Mouse (Mus musculus): Measurements from ENCODE around the gene Serac1. TPM values are rescaled to one million over a fixed set of nuclear protein-coding genes. Genes with fewer than 3 reads are reported as not detected.

Serac1 gene
- polyA plus RNA-seq, 1 experiment = 7.4 TPM

- TF ChIP-seq GATA1 (IDR thresholded peaks at IDR 0.05; ENCODE audit: low read length) = no peak
These were observed 16.0 kb upstream of the Serac1 start for GRCm38 (mm10) chr17:6095579-6095978.

GRCm38 (mm10) chr17:6091604-6092003, 12.1 kb upstream of the Serac1 start:
- no peak for TF ChIP-seq GATA1 (IDR thresholded peaks at IDR 0.05; ENCODE audit: low read length)

- no peak for TF ChIP-seq GATA1 (IDR thresholded peaks at IDR 0.05; ENCODE audit: low read length)
These were observed 3.9 kb upstream of the Serac1 start for GRCm38 (mm10) chr17:6083323-6083890.

GRCm38 (mm10) chr17:6073405-6073804, 6.1 kb downstream of the Serac1 start:
- no peak for TF ChIP-seq GATA1 (IDR thresholded peaks at IDR 0.05; ENCODE audit: low read length)

- no peak for TF ChIP-seq GATA1 (IDR thresholded peaks at IDR 0.05; ENCODE audit: low read length)
These were observed 9.7 kb downstream of the Serac1 start for GRCm38 (mm10) chr17:6069866-6070265.

- TF ChIP-seq GATA1 (IDR thresholded peaks at IDR 0.05; ENCODE audit: low read length) = no peak
These were observed 11.9 kb downstream of the Serac1 start for GRCm38 (mm10) chr17:6067613-6068012.

GRCm38 (mm10) chr17:6066021-6066420, 13.5 kb downstream of the Serac1 start:
- no peak for TF ChIP-seq GATA1 (IDR thresholded peaks at IDR 0.05; ENCODE audit: low read length)

- no peak for TF ChIP-seq GATA1 (IDR thresholded peaks at IDR 0.05; ENCODE audit: low read length)
These were observed 16.0 kb downstream of the Serac1 start for GRCm38 (mm10) chr17:6063532-6063931.

- TF ChIP-seq GATA1 (IDR thresholded peaks at IDR 0.05; ENCODE audit: low read length) = no peak
These were observed 16.7 kb downstream of the Serac1 start for GRCm38 (mm10) chr17:6062793-6063192.

- TF ChIP-seq GATA1 (IDR thresholded peaks at IDR 0.05; ENCODE audit: low read length) = no peak
These were observed 24.6 kb downstream of the Serac1 start for GRCm38 (mm10) chr17:6054934-6055355.

GRCm38 (mm10) chr17:6052801-6053200, 26.7 kb downstream of the Serac1 start:
- no peak for TF ChIP-seq GATA1 (IDR thresholded peaks at IDR 0.05; ENCODE audit: low read length)

GRCm38 (mm10) chr17:6037507-6037906, 42.0 kb downstream of the Serac1 start:
- no peak for TF ChIP-seq GATA1 (IDR thresholded peaks at IDR 0.05; ENCODE audit: low read length)

GRCm38 (mm10) chr17:6036872-6037271, 42.7 kb downstream of the Serac1 start:
- TF ChIP-seq GATA1 (IDR thresholded peaks at IDR 0.05; ENCODE audit: low read length) = no peak

GRCm38 (mm10) chr17:6036458-6036857, 43.1 kb downstream of the Serac1 start:
- no peak for TF ChIP-seq GATA1 (IDR thresholded peaks at IDR 0.05; ENCODE audit: low read length)

GRCm38 (mm10) chr17:6035661-6036060, 43.9 kb downstream of the Serac1 start:
- TF ChIP-seq GATA1 (IDR thresholded peaks at IDR 0.05; ENCODE audit: low read length) = no peak

- TF ChIP-seq GATA1 (IDR thresholded peaks at IDR 0.05; ENCODE audit: low read length) = no peak
These were observed 53.7 kb downstream of the Serac1 start for GRCm38 (mm10) chr17:6025831-6026230.

GRCm38 (mm10) chr17:6020636-6021035, 58.9 kb downstream of the Serac1 start:
- no peak for TF ChIP-seq GATA1 (IDR thresholded peaks at IDR 0.05; ENCODE audit: low read length)

- TF ChIP-seq GATA1 (IDR thresholded peaks at IDR 0.05; ENCODE audit: low read length) = no peak
These were observed 59.8 kb downstream of the Serac1 start for GRCm38 (mm10) chr17:6019776-6020175.
